In genomic region chr5:142139978-142140377, GRCm38 (mm10) we compare ENCODE assay signal across 10 mouse cellular contexts.
A peak's percentile ranks its signal among the peaks of the same experiment; 100 is the strongest.
DNase-seq lines count a peak whose midpoint lies in the region; TF ChIP-seq lines count a peak whose summit lies in the region.
"Had no signal": no experiment of that assay in that cellular context is flagged by ENCODE, and none has a peak within 500 bp of the region (broad histone marks: within the 10 kb centered on the region; RNA-seq: fewer than 3 reads in every experiment).

No protein-coding gene starts in this region.

- no peak for TF ChIP-seq POLR2A in lung, adult 2 months (IDR thresholded peaks at IDR 0.05; ENCODE audit: borderline replicate concordance, extremely low read depth, low read depth, low read length)

- peak; percentile 3 for DNase-seq in heart, adult 8-10 months (ENCODE audit: low spot score)
- no peak for DNase-seq in heart, postnatal 36 days
- DNase-seq in cerebellum, postnatal 14 days = peak; percentile 95 to 96
- peak; percentile 71 to 79 for DNase-seq in layer of hippocampus, adult 2 months (ENCODE audit: low spot score in 2 of 2)
- DNase-seq in right cerebral cortex, postnatal 10 days (ENCODE audit: low spot score in 2 of 2) = peak; percentile 64 to 72
- DNase-seq in urinary bladder, postnatal 25 days (ENCODE audit: low spot score) = no peak
- DNase-seq in embryo, embryonic 10.5 days (ENCODE audit: low spot score) = no peak
- DNase-seq in lung, adult 2 months = no peak
- DNase-seq: adrenal gland, postnatal 10 days; kidney, adult 2 months had no signal

- H3K27ac ChIP-seq in layer of hippocampus, adult 2 months = no peak overlapping the region

- no peak overlapping the region for H3K4me3 ChIP-seq in layer of hippocampus, adult 2 months
- H3K4me3 ChIP-seq in lung, adult 2 months (replicated peaks; ENCODE audit: extremely low read depth, low read depth, low read length) = no peak overlapping the region

- 67% methylated on average over 7 of the region's 7 CpGs for WGBS in lung, adult 2 months

- intact Hi-C loops in heart, postnatal 36 days (cut with DNase I) = no loop called here

- no peaks in the 10 kb centered on the region for H3K4me1 ChIP-seq in lung, adult 2 months (ENCODE audit: control insufficient read depth, insufficient read depth, low read length)

- no peak for TF ChIP-seq CTCF in layer of hippocampus, adult 2 months (conservative IDR thresholded peaks at IDR 0.05)
- no peak for TF ChIP-seq CTCF in lung, adult 2 months (IDR thresholded peaks at IDR 0.05; ENCODE audit: insufficient read depth, low read length)

Comparison
In these comparisons a context has a peak if more than half of its experiments do, and no peak if none do; other contexts are left out.
1. DNase-seq: peak in heart, adult 8-10 months (single experiment), cerebellum, postnatal 14 days (2 of 2), layer of hippocampus, adult 2 months (2 of 2) and right cerebral cortex, postnatal 10 days (2 of 2); none in heart, postnatal 36 days (0 of 2), urinary bladder, postnatal 25 days (single experiment), embryo, embryonic 10.5 days (single experiment) and lung, adult 2 months (single experiment).